Mouse (Mus musculus) granulocyte monocyte progenitor cell, adult 5-6 weeks (primary cell): ENCODE measurements around the gene Chrm1. TPM values are rescaled to one million over a fixed set of nuclear protein-coding genes. Genes with fewer than 3 reads are reported as not detected.

Experiments
- ATAC-seq: replicated peaks from 2 replicates; pipeline ENCODE4 v1.8.0; 2016; ENCODE audit warnings: mild to moderate bottlenecking, moderate TSS enrichment, inconsistent platforms; ENCODE audit not compliant: poor library complexity, severe bottlenecking
- total RNA-seq, 2 experiments: library from RNA; stranded (forward) in 1 of 2; stranded (reverse) in 1 of 2; fragments of 200-712, 200-1000 nt in 1 of 2; fragments of >200 nt in 1 of 2; fragmentation: Nextera tagmentation in 1 of 2; gene quantifications; 2 replicates each; pipeline ENCODE4 v1.2.3; 2014 to 2017

Gene Chrm1
- total RNA-seq (2014; fragmentation: Nextera tagmentation) = 0.04 TPM in 1 of 2 replicates, not detected in the other
- not detected in 2 replicates for total RNA-seq (2017)

DNA sequence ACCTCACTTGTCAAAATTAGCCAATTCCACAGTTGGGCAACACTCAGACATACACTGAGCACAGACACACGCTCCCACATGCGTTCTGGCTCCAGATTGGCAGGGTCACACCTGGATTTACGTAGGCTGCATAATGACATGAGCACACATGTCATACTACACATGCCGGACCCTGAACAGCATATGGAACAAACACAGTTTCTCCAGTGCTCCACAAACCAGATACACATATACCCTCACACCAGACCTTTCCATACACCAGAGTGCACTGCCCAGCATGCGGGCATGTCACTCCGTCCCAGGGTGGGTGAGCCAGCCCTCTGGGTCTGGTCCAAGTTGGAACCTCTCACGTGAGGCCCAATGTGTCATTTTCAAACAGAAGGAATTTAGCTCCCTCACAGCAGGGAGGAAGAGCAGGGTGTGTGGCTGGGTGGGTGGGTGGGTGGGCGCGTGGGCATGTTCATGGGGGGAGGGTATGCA, at the start of gene Chrm1:
TSS of gene Chrm1 (plus strand) at position 430 of the 480 bp plus-strand sequence.
- ATAC-seq = peak; percentile 36

GRCm38 (mm10) chr19:8614343-8614742, 49.2 kb upstream of the Chrm1 start:
- no peak for ATAC-seq

DNA sequence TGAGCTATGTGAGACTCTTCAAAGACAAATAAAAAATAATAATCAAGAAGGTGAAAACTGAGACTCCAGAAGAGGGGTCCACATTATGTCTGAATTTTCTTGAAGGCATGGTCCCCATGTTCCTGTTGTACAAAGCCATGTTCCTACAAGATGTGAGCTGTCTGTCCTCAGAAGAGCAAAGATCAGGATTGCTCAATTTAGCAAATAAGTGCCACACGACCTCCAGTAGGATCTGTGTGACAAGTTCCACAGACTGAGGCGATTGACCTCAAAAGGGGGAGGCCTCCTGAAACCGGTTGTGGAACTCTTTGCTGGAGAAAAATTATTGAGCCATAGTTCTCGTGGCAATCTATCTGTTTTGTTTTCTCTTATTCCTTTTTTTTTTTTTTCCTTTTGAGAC, 47.3 kb upstream of the Chrm1 start:
- no peak for ATAC-seq

DNA sequence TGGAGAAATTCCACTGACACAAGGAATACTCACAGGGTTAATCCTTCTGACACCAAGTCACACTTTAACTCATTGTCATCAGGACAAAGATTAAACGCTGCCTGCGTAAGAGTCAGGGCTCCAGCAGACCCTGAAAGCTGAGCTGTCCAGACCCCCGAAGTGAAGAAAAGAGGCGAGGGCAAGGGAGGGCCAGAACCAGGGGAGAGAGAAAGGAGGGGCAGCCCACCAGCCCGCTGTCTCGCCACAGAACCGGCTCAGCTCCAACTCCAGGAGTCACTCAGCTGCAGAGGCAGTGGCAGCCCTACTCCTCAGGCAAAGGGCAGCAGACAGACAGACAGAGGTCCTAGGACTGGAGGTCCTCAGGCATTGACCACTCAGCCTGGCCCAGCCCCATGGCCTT, 45.7 kb upstream of the Chrm1 start, which contains the start of gene Slc22a6:
TSS of gene Slc22a6 (plus strand) at position 136 of the 400 bp plus-strand sequence.
- ATAC-seq = no peak

GRCm38 (mm10) chr19:8621098-8621497, 42.5 kb upstream of the Chrm1 start:
- no peak for ATAC-seq

- no peak for ATAC-seq
Observed at GRCm38 (mm10) chr19:8630249-8630648, 33.3 kb upstream of the Chrm1 start.

DNA sequence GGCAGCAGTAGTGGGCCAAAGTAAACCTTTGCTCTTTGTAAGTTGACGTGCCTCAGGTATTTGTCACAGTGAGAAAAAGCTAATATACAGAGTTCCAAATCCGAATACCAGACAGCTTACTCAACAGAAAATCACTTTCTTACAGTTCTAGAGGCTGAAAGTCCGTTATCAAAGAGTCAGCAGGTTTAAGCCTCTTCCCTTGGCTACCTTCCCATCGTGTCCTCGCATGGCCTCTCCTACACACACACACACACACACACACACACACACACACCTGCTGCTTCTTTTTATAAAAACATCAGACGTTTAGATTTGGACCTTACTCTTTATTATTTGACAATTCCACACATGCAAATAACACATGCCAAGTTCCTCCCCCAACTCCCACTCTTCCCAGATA, 32.8 kb upstream of the Chrm1 start:
- no peak for ATAC-seq

GRCm38 (mm10) chr19:8632029-8632428, 31.6 kb upstream of the Chrm1 start:
- ATAC-seq = no peak

DNA sequence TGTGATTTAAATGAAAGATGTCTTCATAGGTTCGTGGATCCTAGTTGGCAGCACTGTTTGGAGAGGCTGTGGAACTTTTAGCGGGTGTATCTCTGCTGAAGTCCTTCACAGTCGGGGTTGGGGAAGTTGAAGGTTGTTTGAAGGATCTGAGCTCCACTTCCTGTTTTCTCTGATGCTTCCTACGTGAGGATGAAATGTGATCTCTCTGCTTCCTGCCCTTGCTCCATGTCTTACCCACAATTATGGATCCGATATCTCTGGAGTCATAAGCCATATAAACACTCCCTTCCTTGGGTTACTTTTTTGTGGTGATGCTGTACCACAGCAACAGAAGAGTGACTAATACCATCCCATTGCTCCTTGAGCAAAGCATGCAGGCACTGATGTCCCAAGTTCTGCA, 21.5 kb upstream of the Chrm1 start:
- peak; percentile 97 for ATAC-seq

DNA sequence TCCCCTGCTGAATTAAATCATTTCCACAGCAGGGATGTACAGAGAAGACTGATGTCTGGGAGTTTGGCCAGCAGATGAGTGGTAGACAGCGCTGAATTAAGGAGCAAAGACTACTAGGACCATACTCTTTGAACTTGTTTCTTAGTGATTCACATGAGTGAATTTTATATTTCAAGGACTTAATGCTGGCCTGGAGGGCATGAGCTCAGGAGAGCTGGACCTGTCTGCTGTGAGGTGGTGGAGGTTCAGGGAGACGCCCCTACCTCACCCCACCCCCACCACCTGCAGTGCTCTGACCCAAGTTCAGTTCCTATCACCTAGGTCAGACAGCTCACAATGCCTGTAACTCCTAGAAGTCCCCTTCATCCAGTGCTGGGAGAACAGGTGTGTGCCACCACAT, 17.2 kb upstream of the Chrm1 start:
- ATAC-seq = no peak

GRCm38 (mm10) chr19:8655833-8656232, 7.8 kb upstream of the Chrm1 start:
- ATAC-seq = no peak

- no peak for ATAC-seq
Observed at GRCm38 (mm10) chr19:8656341-8656740, 7.2 kb upstream of the Chrm1 start.

DNA sequence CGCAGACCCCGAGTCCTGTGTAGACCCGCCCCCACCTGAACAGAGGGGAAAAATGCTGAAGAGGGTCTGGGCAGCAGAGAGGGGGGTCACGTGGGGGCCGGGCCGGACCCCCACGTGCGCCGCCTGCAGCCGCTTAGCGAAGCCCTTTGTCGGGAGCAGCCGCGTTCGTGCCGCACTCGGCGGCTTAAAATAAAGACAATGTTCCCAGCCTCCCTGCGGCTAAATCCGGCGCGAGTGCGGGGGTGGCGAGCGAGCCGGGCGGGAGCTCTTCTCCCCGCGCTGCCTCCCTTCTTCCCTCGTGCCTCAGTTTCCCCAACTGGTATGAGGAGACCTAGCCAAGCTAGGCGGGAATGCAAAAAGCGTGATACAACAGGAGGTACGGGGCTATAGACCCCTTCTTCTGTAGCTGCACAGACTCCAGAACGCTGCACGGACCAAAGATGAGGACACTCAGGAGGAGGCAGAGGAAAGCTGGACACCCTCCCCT, 1.7 kb upstream of the Chrm1 start:
- ATAC-seq = no peak

DNA sequence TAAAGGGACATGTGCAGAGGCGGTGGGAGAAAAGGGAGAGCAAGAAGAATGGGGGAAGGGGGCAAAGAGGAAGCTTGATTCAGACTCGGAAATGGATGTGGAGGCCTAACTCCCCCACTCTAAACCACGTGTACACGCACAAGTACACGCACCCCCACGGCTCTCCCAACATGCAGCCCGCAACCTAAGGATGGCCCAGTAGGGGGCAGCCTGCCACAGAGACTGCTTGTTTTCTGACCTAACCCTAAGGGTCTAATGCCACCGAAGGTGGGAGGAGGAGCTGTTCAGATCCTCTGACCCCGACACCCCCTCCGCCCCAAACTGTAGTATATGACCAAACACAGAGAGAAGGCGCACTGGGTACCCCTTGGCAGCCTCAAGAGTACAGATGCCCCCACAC, 1.3 kb upstream of the Chrm1 start:
- ATAC-seq = peak; percentile 80

DNA sequence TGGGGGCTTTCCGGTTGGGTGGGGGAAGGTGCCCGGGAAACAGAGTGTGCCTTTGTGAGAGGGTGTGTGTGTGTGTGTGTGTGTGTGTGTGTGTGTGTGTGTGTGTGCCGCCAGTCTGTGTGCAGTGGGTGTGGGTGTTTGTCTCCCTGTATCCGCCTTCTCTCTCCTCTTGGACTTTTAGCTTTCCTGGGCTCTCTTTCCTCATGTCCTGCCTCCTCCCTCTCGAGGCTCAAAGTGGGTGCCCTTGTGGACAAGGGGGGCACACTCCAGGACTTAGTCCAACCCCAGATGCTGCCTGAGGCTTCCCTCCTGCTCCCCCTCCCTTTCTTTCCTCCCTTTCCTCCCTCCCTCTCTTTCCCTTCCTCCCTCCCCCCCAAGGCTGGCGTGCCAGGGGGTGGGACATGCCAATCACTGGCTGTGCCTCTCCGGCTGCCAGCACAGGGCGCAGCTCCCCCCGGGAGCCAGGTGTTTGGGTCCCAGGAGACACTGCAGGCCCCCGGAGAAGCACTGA, 377 bp downstream of the Chrm1 start:
- ATAC-seq = no peak

DNA sequence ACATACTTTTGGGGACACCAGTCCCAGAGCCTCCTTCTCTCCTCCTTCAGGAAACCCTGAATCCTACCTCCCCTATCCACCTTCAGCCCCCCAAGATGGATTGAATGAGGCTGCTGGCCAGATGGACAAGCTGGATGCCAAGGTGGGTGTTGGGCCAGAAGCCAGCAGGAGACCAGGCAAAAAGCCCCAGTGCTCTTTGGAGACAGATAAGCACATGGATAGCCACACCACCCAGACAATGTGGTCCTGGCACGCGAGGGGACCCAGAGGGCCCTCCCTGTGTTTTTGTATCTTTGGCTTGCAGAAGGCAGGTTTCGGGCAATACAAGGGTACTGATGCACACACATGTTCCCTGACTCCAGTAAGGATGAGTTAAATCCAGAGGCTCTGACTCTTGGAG, 1.3 kb downstream of the Chrm1 start:
- ATAC-seq = no peak

- no peak for ATAC-seq
Observed at GRCm38 (mm10) chr19:8665746-8666145, 2.2 kb downstream of the Chrm1 start.

GRCm38 (mm10) chr19:8672859-8673258, 9.3 kb downstream of the Chrm1 start:
- no peak for ATAC-seq

DNA sequence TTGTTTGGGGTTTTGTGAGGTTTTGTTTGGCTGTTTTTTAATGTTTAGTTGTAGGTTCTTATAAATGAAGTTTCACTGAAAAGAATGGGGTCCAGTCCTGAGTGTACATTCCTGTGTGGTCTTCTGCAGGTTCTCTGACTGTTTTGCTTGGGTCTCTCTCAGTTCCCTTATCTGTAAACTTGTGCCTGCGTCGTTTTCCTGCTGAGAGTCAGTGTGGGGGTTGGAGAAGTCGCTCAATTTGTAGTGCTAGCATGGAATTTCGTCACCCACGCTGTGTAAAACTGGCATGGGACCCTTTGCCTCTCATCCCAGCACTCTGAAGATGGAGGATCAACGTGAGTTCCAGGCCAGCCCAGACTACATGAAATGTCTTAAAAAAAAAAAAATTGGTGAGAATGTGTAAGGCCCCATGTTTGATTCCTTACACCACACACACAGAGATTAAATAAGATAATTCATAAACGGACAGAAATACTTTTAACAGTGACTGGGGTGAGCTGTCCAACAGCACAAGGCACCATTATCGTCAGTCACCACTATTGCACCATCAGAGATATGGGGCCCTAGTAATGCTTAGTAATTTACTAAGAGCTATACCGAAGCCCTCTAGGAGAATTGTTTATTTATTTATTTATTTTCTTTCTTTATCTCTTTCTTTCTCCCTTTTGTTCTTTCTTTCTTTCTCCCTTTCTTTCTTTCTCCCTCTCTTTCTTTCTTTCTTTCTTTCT, 9.9 kb downstream of the Chrm1 start:
- peak; percentile 63 for ATAC-seq

DNA sequence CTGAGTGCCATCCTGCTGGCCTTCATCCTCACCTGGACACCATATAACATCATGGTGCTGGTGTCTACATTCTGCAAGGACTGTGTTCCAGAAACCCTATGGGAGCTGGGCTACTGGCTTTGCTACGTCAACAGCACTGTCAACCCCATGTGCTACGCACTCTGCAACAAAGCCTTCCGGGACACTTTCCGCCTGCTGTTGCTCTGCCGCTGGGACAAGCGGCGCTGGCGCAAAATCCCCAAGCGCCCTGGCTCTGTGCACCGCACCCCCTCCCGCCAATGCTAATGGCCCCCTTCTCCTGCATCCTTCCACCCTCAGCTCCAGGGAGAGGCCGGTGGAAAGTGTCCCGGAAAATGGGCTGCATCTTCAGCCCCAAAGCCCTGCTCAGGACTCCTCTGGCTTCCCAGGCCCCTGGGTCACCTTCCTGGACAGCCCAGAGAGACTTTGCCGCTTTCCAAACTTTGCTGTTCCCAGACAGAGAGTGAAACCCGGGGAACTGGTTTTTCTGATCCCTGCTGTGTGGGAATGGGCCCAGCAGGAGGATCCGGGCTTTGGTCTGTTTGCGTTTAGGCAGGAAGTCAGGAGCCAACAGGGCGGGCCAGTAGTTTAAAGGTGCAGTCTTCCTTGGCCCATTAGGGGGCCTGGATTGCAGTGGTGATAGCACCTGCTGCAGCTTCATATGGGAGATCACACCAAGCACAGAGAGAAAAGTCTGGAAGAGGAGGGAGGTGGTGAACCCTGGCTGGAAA, 15.6 kb downstream of the Chrm1 start:
- ATAC-seq = no peak
